Mouse (Mus musculus): ENCODE measurements around the gene Foxa1. TPM values are rescaled to one million over a fixed set of nuclear protein-coding genes. Genes with fewer than 3 reads are reported as not detected.

The Foxa1 gene
- total RNA-seq, 2 experiments from 2014 or later, result not detected

DNA sequence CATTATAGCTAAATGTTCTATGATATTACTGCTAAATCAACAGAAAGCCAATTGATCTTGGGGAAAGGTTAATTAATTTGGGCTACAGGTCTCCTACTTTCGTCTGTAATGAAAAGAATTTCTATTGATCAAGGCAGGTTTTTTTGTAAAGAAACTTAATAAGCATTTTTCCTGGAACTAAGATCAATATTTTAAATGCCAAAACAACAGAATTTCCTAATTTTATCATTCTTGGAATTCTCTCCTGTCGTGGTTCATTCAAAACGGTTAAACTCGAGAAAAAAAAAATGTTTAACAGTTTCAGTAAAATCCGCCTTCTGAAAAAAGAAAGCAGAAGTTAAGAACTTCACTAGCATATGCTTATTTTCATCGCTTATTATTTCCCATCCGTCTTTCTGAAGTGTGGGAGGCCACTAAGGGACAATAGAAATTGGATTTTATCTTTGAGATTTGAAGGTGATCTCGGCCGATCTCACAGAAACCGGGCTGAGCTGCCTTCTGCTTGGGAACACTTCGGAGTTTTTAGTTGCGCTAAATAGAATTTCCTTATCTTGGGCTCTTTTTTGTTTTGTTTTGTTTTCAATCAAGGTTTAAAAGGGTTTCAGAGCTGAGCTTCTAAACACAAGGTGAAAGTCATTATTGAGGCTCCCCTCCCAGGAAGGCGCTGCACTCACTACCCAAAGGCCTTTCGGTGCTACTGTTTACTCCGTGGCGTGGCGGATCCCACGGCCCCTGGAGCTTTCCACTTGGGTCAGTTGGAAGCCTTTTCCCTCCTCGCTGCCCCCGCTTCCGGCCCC lies 8.7 kb downstream of the Foxa1 start:
- no peak for DNase-seq
- Histone ChIP-seq H3K4me3 (peak overlapping the region; percentile 54), H3K27ac (no peak overlapping the region)
- intact Hi-C loops (cut with DNase I), result no loop called here
- TF ChIP-seq CTCF (IDR thresholded peaks at IDR 0.05), result no peak

DNA sequence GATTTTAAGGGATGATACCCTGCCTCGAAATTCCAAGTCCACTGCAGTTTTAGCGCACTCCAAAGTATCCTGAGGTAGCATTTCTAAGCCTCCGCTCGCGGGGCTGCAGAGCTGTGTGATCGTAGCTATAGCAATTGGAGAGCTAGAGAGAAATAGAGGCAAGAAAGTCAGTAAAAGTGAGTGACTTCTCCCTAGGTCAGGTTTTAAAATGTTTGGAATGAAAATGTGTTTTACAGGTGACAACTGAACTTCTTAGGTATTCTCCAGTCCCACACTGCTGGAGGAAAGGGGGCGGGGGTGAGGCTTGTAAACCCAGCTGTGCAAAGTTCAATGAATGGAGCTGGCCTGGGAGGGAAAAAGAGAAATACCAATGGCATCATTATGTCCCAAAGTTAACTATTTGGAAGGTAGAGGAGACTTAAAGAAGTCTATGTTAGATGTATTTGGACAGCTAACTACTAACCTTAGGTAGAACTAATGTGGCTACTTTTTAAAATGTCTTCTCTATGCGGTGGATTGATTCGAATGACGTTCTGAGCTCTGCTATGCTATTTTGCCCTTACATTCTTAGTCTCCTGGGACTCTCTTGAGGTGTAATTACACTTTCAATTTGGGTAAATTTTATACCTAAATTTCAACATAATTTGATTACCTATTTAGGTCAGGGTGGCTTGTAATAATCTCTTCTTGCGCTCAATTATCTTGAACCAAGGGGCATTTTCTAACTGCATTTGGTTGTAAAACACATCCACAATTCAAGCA lies 9.6 kb downstream of the Foxa1 start:
- intact Hi-C loops (cut with DNase I), result no loop called here
- Histone ChIP-seq H3K27ac (no peak overlapping the region), H3K4me3 (no peak overlapping the region)
- no peak for TF ChIP-seq CTCF (IDR thresholded peaks at IDR 0.05)
- DNase-seq, result no peak

DNA sequence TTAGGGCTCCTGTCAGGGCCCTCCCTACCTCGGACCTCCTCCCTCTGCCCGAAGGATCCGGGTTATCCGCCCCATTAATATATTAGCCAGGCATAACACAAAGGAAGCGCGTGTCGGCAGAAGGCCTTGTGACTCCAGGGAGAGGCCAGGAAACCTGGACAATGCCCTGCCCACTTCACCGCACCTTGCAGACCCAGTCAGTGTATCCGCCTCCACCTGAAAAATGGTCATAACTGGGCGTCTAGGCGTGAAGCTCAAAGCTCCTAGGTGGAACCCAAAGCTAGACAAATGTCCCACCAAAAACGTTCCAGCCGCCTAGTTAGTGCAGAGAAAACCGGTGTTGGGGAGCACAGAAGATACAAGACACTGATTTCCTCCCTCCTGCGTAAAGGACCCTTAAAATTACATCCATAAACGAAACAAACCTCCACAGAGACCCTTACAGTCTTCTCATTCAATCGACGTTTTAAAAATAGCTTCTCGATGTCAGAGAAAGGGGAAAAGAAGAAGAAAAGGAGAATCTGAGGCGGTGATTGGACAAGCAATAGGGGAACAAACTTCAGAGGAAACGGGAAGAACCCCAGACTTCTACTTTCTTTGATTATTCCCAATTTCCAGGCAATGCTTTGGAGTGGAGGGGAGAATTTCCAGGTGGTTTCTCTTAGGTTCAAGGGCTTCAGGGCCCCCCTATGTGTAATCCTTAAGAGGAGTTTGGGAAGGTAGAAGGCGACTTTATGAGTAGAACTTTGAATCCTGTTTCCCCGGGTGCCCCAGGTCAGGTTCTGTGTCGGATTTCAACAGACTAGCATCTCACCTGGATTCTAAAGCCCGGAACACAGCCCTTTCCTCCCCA lies 10.4 kb downstream of the Foxa1 start:
- Histone ChIP-seq H3K27ac (no peak overlapping the region), H3K4me3 (no peak overlapping the region)
- no peak for TF ChIP-seq CTCF (IDR thresholded peaks at IDR 0.05)
- intact Hi-C loops (cut with DNase I), result no loop called here
- DNase-seq, result no peak

DNA sequence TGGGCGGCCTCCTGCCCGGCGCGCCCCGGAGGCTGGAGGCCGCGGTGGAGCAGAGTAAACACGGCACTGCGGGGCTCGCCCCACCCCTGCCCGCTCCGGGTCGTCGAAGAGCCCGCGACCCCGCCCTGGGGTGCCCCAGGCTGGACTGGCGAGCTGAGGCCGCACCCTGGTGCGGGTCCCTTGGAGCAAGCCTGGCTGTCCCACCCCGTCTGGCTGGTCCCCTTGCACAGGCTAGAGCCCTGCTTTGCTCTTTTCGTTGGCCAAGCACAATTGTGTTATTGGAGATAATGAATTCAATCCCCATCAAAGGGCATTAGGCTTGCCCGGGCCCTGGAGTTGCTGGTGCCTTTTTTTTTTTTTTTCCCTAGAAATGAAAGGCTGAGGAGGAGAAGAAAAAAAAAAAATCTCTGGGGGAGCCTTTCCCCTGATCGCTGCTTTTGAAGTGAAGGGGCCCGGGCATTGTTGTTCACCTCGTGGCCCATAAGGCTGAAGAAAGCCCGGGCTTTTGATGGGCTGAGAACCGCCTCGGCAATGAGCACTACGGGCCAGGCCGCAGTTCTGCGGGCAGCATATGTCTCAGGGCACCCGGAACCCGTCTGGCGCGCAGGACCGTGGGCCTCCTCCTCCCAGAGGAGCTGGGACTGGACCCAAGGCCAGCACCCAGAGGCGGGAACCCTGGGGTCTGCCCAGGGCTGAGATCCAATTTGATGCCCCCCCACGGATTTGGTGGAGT lies 11.7 kb downstream of the Foxa1 start:
- no peak for TF ChIP-seq CTCF (IDR thresholded peaks at IDR 0.05)
- Histone ChIP-seq H3K4me3 (no peak overlapping the region), H3K27ac (no peak overlapping the region)
- DNase-seq, result no peak
- intact Hi-C loops (cut with DNase I), result no loop called here

DNA sequence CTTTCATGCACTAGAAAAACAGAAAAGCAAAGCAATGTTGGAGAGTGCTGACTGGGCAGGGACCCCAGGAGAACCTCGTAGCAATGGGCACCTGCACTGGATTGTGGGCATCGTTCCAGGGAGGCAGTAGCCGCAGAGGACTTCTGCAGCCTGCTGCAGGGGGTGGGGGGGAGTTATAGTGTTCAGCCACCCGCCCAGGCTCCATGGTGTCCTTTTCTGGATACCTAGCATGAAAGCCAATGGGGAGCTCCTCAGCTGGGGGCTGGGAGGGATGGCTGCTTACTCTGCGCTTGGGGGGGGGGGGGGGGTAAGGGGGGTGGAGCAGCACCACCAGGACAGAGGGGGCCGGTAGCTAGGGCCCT lies 12.2 kb downstream of the Foxa1 start:
- intact Hi-C loops (cut with DNase I), result no loop called here
- no peak for DNase-seq
- Histone ChIP-seq H3K4me3 (no peak overlapping the region), H3K27ac (no peak overlapping the region)
- TF ChIP-seq CTCF (IDR thresholded peaks at IDR 0.05), result no peak

DNA sequence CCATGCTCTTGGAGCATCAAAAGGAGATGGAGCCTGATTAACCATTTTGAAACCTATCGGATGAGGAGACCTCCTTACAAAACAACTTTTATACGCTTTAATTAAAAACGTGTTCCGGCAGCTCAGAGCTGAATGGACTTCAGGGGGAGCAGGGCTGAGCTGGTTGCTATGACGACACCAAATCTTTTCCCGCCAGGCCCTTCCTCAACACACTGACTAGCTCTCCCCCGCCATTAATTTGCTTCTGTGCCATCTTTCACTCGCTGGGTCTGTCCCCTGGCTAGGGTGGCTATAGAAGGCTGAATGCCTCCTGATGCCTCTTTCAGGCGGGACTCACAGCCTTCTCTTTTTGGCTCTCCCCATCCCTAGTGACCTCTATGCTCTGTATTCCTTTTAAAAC lies 16.2 kb downstream of the Foxa1 start:
- Histone ChIP-seq H3K27ac (no peak overlapping the region), H3K4me3 (no peak overlapping the region)
- no peak for TF ChIP-seq CTCF (IDR thresholded peaks at IDR 0.05)
- DNase-seq, result no peak
- intact Hi-C loops (cut with DNase I), result no loop called here

DNA sequence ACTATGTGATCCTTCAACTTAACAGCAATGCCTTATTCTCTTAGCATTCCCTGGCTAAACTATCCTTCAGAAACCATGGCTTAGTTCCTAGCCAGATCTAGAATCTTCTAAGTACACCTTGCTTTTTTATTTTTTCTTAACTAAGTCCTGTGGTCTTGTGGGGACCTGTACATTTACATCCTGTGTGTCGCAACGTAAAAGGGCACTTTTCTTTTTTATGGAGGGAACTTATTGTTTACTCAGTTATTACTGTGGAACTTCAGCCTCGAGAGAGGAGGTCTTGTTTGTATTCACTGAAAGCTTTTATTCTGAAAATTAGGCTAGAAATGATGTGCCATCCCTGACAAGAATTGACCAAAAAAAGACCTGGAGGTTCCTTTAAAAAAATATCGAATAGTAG lies 18.4 kb downstream of the Foxa1 start:
- intact Hi-C loops (cut with DNase I), result no loop called here
- H3K4me3 ChIP-seq, result no peak overlapping the region
- DNase-seq, result no peak
- no peak for TF ChIP-seq CTCF (IDR thresholded peaks at IDR 0.05)
- no peak overlapping the region for H3K27ac ChIP-seq

DNA sequence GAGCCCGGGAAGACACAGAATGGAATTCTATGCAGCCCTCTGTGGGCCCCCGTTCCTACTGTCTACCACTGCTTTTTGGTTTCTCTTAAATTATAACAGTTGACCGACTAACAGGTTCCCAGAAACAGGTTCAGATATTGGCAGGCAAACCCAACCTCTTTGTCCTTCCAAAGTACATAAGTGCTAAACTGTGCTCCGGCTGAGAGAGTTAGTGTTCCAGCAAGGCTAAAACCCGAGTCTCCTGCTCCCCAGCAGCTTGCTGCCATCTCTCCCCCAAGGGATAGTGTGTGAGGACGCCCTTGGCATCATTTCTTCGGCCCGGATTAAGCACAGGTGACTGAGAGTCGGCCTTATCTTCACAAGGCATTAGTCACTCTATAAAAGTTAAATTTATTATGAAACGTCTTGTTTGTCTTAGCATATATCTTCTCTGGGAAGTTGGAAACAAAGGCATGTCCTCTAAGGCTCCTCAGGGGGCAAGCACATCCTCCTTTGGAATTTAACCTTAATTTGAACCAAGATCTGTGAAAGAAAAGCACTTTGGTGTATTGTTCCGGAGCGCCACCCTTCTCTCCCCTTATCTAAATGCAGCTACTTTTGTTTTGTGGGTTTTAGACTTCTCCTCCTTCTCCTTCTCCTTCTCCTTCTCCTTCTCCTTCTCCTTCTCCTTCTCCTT lies 30.9 kb downstream of the Foxa1 start:
- DNase-seq, result no peak
- TF ChIP-seq CTCF (IDR thresholded peaks at IDR 0.05), result no peak
- intact Hi-C loops (cut with DNase I), result no loop called here
- Histone ChIP-seq H3K4me3 (no peak overlapping the region), H3K27ac (no peak overlapping the region)

DNA sequence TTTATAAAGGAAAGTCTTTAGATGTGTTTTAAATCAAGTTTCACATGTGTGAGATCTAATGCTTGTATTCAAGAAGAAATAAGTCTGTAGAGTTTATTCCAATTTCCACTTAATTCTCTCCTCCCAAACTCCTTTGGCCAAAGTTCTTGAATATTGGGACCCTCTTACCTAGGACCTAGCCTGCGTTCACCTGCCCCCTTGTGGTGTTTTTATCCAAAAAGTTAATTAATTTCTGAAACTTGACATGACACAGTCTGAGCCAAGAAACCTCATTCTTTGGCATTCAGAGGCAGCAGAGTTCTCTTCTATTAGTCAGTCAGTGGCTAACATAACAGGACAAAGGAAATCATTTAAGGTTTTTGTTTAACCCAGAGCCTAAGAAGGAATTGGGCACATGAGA lies 32.2 kb downstream of the Foxa1 start:
- no peak for DNase-seq
- intact Hi-C loops (cut with DNase I), result no loop called here
- no peak overlapping the region for H3K27ac ChIP-seq
- H3K4me3 ChIP-seq, result no peak overlapping the region
- no peak for TF ChIP-seq CTCF (IDR thresholded peaks at IDR 0.05)

DNA sequence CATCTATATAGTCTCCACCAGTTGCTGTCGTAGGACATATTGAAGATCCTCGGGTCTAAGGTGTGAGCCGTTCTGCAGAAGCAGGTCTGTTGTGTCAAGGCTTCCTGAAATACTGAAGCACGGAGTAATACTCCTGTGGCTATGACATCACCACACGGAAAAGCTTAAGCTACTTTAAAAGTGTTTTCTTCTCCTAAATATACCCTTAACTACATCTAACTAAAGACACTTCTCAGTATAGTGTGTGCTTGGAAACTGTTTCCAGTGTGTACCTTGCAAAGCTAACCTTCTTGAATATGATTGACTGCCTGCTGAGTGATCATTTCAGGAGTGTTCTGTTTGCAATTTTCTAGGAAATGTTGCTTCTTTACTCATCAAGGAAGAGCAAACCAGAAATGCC lies 35.2 kb downstream of the Foxa1 start:
- DNase-seq, result no peak
- no peak overlapping the region for H3K4me3 ChIP-seq
- no peak for TF ChIP-seq CTCF (IDR thresholded peaks at IDR 0.05)
- H3K27ac ChIP-seq, result no peak overlapping the region
- intact Hi-C loops (cut with DNase I), result no loop called here

DNA sequence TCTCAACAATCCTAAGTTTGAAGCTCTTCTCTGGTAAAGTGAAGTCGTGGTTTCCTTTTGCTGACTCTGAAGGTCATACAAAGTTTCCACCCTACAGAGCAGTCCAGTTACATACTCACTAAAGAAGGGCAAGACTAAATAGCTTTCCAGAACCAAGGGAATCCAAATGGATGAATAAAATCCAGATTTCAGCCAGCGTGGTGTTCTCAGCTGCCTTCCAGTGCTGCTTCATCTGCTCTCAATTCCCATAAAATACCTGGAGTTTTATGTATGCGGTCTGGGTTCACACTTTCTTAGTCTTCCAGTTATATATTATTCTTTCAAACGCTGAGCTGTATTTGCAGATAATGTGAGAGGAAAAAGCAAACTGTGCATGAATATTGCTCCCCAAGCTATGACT lies 35.6 kb downstream of the Foxa1 start:
- DNase-seq, result no peak
- intact Hi-C loops (cut with DNase I), result no loop called here
- no peak for TF ChIP-seq CTCF (IDR thresholded peaks at IDR 0.05)
- Histone ChIP-seq H3K27ac (no peak overlapping the region), H3K4me3 (no peak overlapping the region)

DNA sequence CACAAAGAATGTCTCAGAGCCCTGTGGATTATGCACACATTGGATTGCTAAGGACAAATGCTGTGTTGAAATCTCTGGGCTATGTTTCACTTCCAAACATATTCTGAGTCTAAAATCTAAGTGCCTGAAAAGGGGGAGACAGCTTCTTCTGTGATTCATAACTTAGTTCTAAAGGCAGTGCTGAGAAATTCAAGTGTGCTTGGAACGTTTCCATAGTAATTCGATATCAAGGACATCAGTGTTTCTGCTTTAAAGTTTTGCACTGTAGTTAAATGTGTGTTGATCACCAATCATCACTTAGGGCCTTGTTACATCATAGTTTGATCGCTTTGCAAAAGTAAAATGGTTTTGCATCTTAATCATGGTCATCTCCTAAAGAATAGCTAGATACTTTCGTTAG lies 37.0 kb downstream of the Foxa1 start:
- H3K4me3 ChIP-seq, result no peak overlapping the region
- TF ChIP-seq CTCF (IDR thresholded peaks at IDR 0.05), result no peak
- intact Hi-C loops (cut with DNase I), result no loop called here
- DNase-seq, result no peak
- no peak overlapping the region for H3K27ac ChIP-seq
